Mouse (Mus musculus): ENCODE measurements around the gene 9930111J21Rik1. TPM values are rescaled to one million over a fixed set of nuclear protein-coding genes. Genes with fewer than 3 reads are reported as not detected.
"Not testable (repeated sequence)": the region's sequence is repeated elsewhere in the genome, so short reads cannot be mapped to it uniquely, and the experiment has no call there.

The 9930111J21Rik1 gene
- total RNA-seq, 2 experiments from 2014 or later, result 0.96 to 1.6 TPM

DNA sequence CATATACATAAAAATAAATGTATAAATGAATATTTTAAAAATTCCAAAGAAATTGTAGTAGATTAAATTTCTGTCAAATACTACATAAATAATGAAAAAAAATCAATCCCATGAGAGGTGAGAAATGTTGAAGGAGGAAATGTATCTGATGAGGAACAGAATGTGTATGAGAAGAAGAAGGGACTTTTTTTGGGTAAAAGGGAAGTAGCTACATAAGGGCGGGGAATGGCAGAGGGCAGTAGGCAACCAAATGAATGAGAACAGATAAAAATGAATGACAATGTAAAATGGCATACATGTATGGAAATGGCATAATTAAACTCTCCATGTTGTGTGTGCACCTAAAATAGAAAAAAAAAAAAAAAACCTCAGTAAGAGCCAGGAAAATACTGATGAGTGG, 65.6 kb downstream of the 9930111J21Rik1 start:
- DNase-seq, result no peak

DNA sequence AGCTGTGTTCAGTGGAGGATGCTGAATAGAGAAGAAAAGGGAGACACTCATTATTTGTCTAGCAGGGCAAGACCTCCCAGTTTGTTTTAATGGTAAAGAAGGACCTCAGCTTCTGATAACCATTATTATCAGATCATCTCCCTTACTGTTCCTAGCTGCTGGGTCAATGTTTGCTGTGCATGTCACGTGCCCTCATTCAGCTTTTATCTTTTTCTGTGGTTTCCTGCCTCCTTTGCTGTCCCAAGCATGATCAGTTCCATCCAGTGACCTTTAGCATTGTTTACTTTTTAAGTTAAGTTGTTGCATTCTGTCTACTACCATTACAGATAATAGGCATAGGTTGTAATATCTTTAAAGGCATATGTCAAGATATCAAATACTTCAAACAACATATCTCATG, 70.7 kb downstream of the 9930111J21Rik1 start:
- DNase-seq, result no peak

DNA sequence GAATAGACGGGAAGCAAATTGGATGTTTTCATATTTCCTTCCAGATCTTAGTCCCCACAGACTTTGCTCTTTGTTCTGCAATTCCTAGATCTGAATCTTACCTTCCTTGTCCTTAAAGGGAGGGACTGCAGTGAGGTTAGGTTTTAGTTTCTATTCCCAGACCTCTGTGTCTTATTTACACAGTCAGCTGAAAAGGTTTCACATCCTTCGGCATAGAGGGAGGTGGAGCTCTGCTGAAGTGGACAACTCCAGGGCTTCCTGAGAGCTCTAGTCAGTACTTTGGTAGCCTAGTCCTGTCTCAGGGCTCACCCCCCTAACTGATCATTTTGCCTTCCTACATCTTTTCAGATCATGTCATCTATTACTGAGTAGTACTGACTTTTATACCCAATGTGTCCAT, 77.2 kb downstream of the 9930111J21Rik1 start, which contains the start of gene Gm5431:
Gm5431 (minus strand) TSS at position 194 of the 400 bp plus-strand sequence.
- no peak for DNase-seq

DNA sequence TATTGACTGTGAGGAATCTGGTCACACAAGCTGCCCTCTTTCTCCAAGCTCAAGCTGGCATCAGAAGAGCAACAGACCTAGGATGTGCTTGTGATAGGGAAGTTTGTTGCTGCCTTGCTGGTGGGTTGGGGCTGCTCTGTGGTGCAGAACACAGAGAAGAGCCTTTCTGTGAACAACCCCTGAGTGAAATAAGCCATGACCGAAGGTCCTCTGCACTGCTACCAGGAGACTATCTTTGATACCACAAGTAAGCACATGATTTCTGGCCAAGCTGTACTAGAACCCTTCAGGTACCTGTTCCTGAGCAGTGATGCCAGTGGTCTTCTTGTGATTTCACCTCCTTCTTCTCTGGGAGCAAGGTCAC, 77.6 kb downstream of the 9930111J21Rik1 start:
- not testable (repeated sequence) for DNase-seq

DNA sequence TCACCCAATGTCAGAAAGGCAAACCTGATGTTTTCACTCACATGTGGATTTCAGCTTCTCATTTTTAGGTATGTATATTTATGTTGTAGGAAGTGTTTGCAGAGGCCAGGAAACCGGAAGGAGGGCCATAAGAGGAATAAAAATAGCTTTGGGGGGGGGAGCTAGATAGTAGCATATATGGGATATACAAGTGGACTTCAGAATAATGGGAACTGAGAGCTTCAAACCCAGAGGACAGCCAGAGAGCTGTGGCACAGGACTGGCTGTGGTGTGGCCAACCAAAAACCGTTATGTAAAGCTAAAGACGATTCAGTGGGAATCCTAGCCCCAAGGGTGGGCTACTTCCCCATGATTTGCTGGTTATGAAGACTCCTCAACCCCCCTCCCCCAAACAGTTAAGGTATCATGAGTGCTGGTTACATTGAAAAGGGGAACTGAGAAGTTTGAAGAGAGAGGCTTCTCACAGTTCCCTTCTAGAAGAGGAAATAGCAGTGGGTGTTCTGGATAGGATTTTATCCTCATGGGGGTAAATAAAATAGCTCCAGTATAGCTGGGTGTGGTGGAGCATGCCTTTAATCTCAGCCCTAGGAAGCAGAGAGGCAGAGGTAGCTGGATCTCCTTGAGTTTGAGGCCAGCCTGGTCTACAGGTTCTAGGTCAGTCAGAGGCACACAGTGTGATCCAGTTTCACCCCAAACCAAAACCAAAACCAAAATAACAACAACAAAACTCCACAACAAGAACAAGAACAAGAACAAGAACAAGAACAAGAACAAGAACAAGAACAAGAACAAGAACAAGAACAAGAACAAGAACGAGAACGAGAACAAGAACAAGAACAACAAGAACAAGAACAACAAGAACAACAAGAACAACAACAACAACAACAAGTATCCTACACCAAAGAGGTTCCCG, 78.3 kb downstream of the 9930111J21Rik1 start:
- DNase-seq, result not testable (repeated sequence)

DNA sequence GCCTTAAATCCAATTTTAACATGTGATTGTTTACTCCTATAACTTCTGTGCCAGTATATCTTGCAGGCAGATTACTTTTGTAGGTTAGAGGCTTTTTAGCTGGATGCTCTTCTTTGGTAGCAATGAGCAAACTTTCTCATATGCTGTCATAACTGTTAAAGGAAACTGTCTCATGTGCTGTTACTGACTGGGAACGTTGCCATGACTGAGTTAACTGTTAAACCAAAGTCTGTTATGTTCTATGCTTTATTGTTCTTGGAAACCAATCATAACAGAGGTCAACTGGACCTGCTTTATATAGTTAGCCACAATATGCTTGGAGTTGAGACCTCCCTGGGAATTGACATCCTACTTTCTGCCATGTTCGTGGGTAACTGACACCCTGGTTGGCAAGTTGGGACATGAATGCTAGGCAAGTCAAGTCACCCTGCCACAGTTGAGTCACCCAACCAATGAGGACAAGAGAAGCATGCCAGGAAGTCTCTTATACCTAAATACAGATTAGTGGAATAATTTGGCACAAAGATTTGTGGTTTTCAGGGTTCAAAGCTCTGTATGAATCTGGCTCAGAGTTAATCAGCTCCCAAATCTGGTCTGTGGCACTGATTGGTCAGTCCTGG, 80.3 kb downstream of the 9930111J21Rik1 start:
- DNase-seq, result no peak

Other genes starting within 250 kb of the 9930111J21Rik1 start
- 100 to 1,000 TPM; 321 to 324 TPM for gene Rack1, start 179.1 kb downstream of the 9930111J21Rik1 start, total RNA-seq (2021)
- gene Trim41, start 162.0 kb downstream of the 9930111J21Rik1 start, total RNA-seq (2021), result 10 to 100 TPM; 15.5 to 19.3 TPM
- 10 to 100 TPM; 57.3 to 57.9 TPM for gene Trim7, start 153.3 kb downstream of the 9930111J21Rik1 start, total RNA-seq (2021)
- 1 to 10 TPM in 1 of 2 experiments, under 1 TPM in 1; 0.67 to 3.2 TPM for gene Gm12184, start 152.7 kb downstream of the 9930111J21Rik1 start, total RNA-seq (2021)
- 10 to 100 TPM in 1 of 2 experiments, 1 to 10 TPM in 1; 9.0 to 11.1 TPM for gene Irgm1, start 107.7 kb downstream of the 9930111J21Rik1 start, total RNA-seq (2021)
- under 1 TPM; 0.21 to 0.36 TPM for gene Gm5431, start 77.2 kb downstream of the 9930111J21Rik1 start, total RNA-seq (2021)
- 1 to 10 TPM; 1.3 to 1.4 TPM for gene Psme2b, start 33.2 kb downstream of the 9930111J21Rik1 start, total RNA-seq (2021)
- not detected for gene Olfr56, start 509 bp downstream of the 9930111J21Rik1 start, total RNA-seq (2021)
- gene Gm12185, start 12.8 kb upstream of the 9930111J21Rik1 start, total RNA-seq (2021), result under 1 TPM; 0.15 to 0.19 TPM
- gene Tgtp1, start 14.8 kb upstream of the 9930111J21Rik1 start, total RNA-seq (2021), result 1 to 10 TPM in 1 of 2 experiments, under 1 TPM in 1; 0.86 to 1.2 TPM
- 1 to 10 TPM; 1.2 to 1.5 TPM for gene 9930111J21Rik2, start 71.8 kb upstream of the 9930111J21Rik1 start, total RNA-seq (2021)
- under 1 TPM; 0.28 to 0.38 TPM for gene Tgtp2, start 84.8 kb upstream of the 9930111J21Rik1 start, total RNA-seq (2021)
- 1 to 10 TPM in 1 of 2 experiments, under 1 TPM in 1; 0.56 to 1.1 TPM for gene Ifi47, start 97.2 kb upstream of the 9930111J21Rik1 start, total RNA-seq (2021)
- gene Olfr1396, start 135.5 kb upstream of the 9930111J21Rik1 start, total RNA-seq (2021), result not detected
- gene Olfr1395, start 162.9 kb upstream of the 9930111J21Rik1 start, total RNA-seq (2021), result not detected
- not detected for gene Olfr1394, start 175.0 kb upstream of the 9930111J21Rik1 start, total RNA-seq (2021)
- gene Btnl9, start 207.8 kb upstream of the 9930111J21Rik1 start, total RNA-seq (2021), result 1 to 10 TPM; 1.6 to 3.5 TPM
- 10 to 100 TPM; 20.3 to 22.8 TPM for gene Zfp62, start 223.9 kb upstream of the 9930111J21Rik1 start, total RNA-seq (2021)

All from gastrocnemius, postnatal 25 days (tissue).